Mouse (Mus musculus) right cerebral cortex, adult 18-20 months (tissue): ENCODE data around the gene Rrnad1.

Experiments used
- DNase-seq: peaks from one replicate; pipeline ENCODE4 v3.0.0; 2022; ENCODE audit warnings: mixed read lengths

Rrnad1 gene

DNA sequence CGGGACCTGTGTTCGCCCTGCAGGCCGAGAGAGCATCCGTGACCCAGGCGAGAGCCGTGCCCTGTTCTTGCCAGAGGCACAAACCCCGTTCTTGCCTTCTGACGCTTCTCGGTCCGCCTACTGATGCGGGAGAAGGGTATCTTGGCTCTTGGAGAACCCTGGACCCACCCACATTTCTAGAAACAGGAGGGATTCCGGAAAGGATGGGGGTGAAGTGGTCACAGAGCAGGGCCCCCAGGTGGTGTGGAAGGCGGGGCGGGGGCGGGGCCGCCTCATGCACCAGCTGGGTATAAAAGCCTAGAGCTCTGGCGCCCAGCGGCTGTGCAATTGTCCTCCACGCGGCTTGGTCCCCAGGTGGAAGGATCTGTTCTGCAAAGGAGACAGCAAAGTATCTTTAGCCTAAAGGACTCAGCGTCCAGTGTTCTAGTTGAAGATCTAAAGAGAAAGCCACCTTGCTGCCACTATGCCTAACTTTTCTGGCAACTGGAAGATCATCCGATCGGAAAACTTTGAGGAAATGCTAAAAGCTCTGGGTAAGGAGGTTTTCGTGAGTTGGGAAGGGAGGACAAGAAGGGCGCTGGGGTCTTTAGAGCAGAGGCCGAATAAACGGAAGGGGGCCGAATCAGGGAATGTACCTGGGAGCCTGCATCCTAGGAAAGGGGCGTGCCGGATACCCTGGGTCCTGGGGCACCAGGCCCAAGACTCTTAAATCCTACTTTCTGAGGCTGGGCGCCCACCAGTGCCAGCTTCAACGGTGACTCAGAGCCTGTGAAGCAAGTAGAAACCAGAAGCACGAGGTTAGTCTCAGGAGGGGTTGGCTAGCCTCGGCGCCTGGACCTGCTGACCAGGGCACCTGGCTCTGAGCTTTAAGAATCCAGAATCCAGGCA lies 18.1 kb upstream of the Rrnad1 start, which contains the start of gene Crabp2:
TSS of gene Crabp2 (plus strand) at position 289 of the 888 bp plus-strand sequence.
- no peak for DNase-seq

DNA sequence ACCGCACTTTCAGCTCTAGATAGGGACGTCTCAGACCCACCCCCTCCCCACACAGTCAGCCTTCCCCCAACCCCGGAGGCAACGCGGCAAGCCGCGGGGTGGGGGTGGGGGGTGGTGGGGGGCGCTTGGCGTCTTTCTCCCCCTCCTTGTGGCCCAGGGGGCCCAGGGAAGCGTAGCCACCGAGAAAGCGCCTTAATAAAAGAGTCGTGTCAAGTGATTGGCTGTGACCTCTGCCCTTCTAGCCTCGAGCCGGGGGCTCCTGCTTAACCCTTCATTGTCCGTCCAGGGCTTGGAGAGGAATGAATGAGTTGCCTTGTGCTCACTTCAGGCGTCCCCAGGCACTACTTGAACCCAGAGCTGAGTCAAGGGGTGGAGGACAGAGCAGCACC lies 17.3 kb upstream of the Rrnad1 start:
- DNase-seq = no peak

GRCm38 (mm10) chr3:87947056-87947810 lies 16.7 kb upstream of the Rrnad1 start:
- DNase-seq = no peak

GRCm38 (mm10) chr3:87946541-87946860 lies 16.0 kb upstream of the Rrnad1 start:
- DNase-seq = no peak

DNA sequence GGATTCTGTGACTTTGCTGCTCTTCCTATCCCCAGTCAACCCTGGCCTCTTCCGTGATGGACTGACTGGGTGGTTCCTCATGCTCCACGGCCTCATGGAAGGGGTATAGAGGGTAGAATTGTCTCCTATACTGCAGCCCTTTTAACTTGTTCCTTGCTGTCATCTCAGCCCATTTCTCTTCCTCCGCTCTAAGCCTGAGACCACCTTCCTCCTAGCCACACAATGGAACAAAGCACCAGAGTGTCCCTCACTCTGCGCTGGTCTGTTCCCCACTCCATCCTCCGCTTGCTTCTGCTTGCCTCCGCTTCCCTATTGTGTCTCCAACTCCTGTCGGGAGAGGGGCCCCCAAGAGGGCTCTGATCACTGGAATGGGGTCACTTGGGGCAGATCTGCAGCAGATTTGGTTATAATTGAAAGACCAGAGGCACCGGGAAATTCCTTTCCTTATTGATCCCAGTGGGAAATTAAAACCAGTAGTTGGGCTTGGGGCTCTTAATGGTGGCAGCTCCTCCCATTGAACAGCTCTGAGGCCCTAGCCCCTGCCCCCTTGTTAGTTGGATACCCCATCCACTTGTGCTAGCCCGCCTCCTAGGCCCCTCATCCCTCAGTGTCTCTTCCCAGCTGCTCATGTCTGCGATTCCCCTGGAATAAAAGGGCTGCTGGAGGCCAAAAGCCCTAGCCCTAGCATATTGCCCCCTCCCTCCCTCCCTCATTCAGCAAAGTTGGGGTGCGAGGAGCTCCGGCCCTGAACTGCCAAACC lies 15.4 kb upstream of the Rrnad1 start:
- DNase-seq = no peak

- DNase-seq = no peak
Measured at GRCm38 (mm10) chr3:87944838-87945600, 14.5 kb upstream of the Rrnad1 start.

GRCm38 (mm10) chr3:87943586-87943985 lies 13.1 kb upstream of the Rrnad1 start:
- DNase-seq = no peak

GRCm38 (mm10) chr3:87942471-87942870 lies 12.0 kb upstream of the Rrnad1 start:
- DNase-seq = no peak

GRCm38 (mm10) chr3:87940611-87941010 lies 10.1 kb upstream of the Rrnad1 start:
- DNase-seq = no peak

DNA sequence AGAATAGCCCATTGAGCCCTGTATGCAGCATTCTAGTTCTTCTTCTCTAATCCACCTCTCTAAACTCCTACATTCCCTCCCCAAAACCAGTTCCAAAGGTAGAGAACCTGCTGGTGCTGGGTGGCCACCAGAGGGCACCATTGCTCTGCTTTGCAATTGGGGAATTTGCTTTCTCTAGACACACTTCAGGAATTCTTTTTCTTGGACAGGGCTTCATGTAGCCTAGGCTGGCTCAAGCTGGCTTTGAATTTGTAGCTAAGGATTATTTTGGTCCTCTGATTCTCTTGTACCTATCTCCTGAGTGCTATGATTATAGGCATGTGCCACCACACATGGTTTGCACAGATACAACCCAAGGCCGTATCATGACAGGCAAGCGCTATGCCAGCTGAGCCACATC lies 5.3 kb upstream of the Rrnad1 start:
- peak; percentile 78 for DNase-seq

GRCm38 (mm10) chr3:87935201-87935600 lies 4.7 kb upstream of the Rrnad1 start:
- DNase-seq = no peak

DNA sequence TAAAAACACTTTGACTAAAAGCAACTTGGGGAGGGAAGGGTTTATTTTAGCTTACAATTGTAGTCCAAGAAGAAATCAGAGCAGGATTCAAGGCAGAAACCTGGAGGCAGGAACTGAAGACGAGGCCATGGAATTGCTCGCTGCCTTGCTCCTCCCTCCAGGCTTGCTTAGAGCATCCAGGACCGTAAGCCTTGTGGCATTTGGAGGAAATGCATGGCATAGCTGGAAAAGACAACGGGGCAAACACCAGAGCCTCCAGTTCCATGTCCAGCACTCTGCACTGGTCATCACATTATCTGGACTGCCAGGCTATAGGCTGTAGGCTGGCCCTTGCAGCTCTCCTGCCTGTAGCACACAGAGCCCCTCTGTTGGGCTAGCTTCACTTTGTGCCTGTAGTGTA lies 4.0 kb upstream of the Rrnad1 start:
- DNase-seq = no peak

DNA sequence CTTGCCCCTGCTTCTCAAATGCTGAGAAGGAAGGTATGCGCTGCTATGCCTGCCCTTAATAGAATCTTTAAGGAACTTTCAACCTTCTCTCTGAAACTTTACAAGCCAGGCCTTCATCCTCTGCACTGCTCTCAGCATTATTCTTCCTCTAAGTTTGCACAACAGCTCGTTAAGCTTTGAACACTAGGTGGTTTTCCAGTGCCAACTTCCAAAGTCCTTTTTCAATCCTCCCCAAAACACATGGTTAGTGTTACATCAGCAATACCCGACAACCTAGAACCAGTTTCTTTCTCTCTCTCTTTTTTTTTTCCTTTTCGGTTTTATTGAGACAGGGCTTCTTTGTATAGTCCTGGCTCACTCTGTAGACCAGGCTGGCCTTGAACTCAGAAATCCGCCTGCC lies 3.5 kb upstream of the Rrnad1 start:
- no peak for DNase-seq

DNA sequence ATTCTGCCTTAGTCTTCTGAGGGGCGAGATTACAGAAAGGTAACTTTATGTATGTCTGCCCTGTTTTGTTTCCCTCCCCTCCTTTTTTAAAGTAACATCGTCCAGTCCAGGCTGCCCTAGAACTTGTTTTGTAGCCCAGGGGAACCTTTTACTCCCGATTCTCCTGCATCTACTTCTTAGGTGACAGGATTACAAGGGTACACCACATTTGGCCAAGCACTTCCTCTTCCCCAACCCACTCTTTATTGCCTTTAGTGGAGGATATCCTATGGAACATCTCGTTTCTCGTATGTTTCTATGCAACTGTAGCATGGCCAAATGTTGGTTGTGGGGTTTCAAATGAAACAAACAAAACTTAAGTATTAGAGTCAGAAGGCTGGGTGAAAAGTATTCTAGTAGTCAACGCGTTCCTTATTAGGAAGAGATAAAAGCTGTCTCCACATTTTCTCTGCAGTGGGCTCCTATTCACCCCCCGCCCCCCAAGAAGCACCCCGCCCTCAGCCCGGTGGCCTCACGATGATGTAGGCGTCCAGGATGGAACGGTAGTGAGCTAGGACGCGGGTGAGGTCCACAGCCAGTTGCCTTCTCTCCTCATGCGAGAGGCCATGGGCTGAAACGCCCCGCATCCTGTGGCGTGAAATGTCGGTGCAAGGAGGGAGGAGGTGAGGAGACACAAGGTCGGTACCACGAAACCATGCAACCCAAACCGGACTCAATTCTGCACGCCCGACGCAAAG lies 1.0 kb downstream of the Rrnad1 start:
- no peak for DNase-seq

GRCm38 (mm10) chr3:87927452-87927851 lies 3.1 kb downstream of the Rrnad1 start:
- DNase-seq = no peak

GRCm38 (mm10) chr3:87924996-87925395 lies 5.5 kb downstream of the Rrnad1 start:
- no peak for DNase-seq

DNA sequence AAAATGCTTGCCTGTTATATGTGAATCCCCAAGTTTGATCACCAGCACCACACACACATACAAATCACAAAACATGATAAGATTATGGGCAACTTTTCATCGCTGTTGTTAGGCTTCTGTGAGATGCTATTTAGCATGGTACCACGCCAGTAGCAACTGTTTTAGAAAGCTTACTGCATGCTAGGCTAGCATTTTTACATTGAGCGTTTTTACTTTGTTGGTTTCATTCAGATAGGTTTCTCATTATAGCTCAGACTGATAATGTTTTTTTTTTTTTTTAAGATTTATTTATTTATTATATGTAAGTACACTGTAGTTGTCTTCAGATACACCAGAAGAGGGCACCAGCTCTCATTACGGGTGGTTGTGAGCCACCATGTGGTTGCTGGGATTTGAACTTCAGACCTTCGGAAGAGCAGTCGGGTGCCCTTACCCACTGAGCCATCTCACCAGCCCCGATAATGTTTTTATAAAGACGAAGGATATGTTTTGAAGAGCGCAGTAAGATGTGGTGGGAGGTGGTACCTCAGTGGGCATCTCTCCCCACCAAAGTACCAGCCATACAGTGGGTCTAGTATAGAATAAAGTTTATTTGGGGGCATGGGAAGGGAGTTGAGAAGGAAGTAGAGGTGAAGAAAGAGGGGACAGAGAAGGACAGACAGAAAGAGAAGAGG lies 10.1 kb downstream of the Rrnad1 start:
- no peak for DNase-seq

GRCm38 (mm10) chr3:87919336-87920108 lies 11.0 kb downstream of the Rrnad1 start, which contains the start of gene Mrpl24:
Gene Mrpl24 (plus strand): TSS chr3:87919506.
- peak; percentile 92 for DNase-seq

GRCm38 (mm10) chr3:87918551-87918950 lies 12.0 kb downstream of the Rrnad1 start:
- no peak for DNase-seq

- no peak for DNase-seq
Measured at GRCm38 (mm10) chr3:87916990-87917389, 13.5 kb downstream of the Rrnad1 start.
